17 mouse cellular contexts compared by ENCODE assay signal in the genomic region with DNA sequence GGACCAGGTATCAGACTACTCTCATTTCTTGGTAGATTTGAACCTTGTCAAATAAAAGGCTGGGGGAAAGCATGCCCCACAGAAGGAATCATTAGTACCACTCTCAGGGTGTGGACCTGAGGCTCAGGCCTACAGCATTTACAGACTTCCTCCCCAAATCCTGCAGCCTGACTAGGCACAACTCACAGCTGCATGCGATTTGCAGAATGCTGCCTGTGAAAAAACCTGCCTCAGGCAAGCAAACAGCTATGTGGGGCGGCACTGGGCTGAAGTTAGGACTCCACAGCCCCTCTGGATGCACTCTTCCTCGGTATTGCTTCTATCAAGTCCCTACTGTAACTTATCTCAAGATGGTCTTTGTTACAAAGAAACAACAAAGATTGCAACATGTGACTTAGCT.
"Had no signal": no experiment of that assay in that cellular context is flagged by ENCODE, and none has a peak within 500 bp of the region (broad histone marks: within the 10 kb centered on the region; RNA-seq: fewer than 3 reads in every experiment).

No protein-coding gene starts in this region.

- DNase-seq: kidney, adult 18-20 months; kidney, postnatal 10 days; kidney, postnatal 4 days; layer of hippocampus, postnatal 36 days; lung, adult 2 months; retina, postnatal 1 day; right cerebral cortex, postnatal 4 days; spleen, adult 18-20 months had no signal

- H3K9ac ChIP-seq: intestine, embryonic 15.5 days; limb, embryonic 12.5 days; liver, embryonic 15.5 days; midbrain, embryonic 15.5 days; neural tube, embryonic 13.5 days; stomach, embryonic 15.5 days had no signal

- H3K4me1 ChIP-seq: intestine, embryonic 15.5 days; limb, embryonic 12.5 days; midbrain, embryonic 15.5 days; neural tube, embryonic 13.5 days; stomach, embryonic 15.5 days had no signal

- H3K27me3 ChIP-seq: intestine, embryonic 15.5 days; limb, embryonic 12.5 days; liver, embryonic 15.5 days; megakaryocyte, embryonic 14.5 days; midbrain, embryonic 15.5 days; neural tube, embryonic 13.5 days; stomach, embryonic 15.5 days had no signal

- H3K4me2 ChIP-seq: intestine, embryonic 15.5 days; limb, embryonic 12.5 days; liver, embryonic 15.5 days; midbrain, embryonic 11.5 days; midbrain, embryonic 15.5 days; neural tube, embryonic 13.5 days; stomach, embryonic 15.5 days had no signal

- H3K4me3 ChIP-seq: intestine, embryonic 15.5 days; limb, embryonic 12.5 days; liver, embryonic 15.5 days; megakaryocyte, embryonic 14.5 days; midbrain, embryonic 15.5 days; neural tube, embryonic 13.5 days; stomach, embryonic 15.5 days had no signal

- H3K27ac ChIP-seq: intestine, embryonic 15.5 days; limb, embryonic 12.5 days; liver, embryonic 15.5 days; midbrain, embryonic 15.5 days; neural tube, embryonic 13.5 days; stomach, embryonic 15.5 days had no signal

- H3K9me3 ChIP-seq: intestine, embryonic 15.5 days; limb, embryonic 12.5 days; liver, embryonic 15.5 days; midbrain, embryonic 15.5 days; neural tube, embryonic 13.5 days; stomach, embryonic 15.5 days had no signal

- ATAC-seq: intestine, embryonic 15.5 days; lung, postnatal 0 days; midbrain, embryonic 15.5 days had no signal
